ENCODE assay signal across 8 mouse cellular contexts in the genomic region with DNA sequence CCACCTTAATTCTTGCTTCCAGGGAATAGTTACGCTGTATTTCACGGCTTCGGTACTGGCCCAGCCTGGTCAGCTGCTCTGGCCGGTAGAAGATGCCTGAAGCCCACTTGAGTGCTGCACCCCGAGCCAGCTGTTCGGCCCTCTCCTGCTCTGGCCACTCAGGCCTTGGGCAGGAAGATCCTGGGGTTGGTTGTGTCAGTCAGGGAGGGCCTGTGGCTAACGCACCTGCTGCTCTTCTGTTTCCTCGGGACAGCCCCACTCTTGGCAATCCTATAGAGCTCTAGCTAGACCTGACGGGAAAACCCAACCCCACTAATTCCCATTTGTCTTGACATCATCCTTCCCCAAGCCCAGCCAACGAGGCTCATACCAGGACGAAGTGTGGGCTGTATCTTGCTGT. TPM values are rescaled to one million over a fixed set of nuclear protein-coding genes. Genes with fewer than 3 reads are reported as not detected.
DNase-seq lines count a peak whose midpoint lies in the region; ATAC-seq and TF ChIP-seq lines count a peak whose summit lies in the region.

No protein-coding gene starts in this region.

- H3K9me3 ChIP-seq in hindbrain, embryonic 10.5 days = no peaks in the 10 kb centered on the region
- H3K9me3 ChIP-seq in hindbrain, embryonic 16.5 days (ENCODE audit: control insufficient read depth, low read length) = no peaks in the 10 kb centered on the region
- no peaks in the 10 kb centered on the region for H3K9me3 ChIP-seq in intestine, embryonic 16.5 days (ENCODE audit: control insufficient read depth, low read length)
- no peaks in the 10 kb centered on the region for H3K9me3 ChIP-seq in neural tube, embryonic 15.5 days (replicated peaks)

- ATAC-seq in hindbrain, embryonic 16.5 days = no peak
- ATAC-seq in intestine, embryonic 16.5 days = no peak
- no peak for ATAC-seq in neural tube, embryonic 15.5 days (ENCODE audit: low FRiP score)

- TF ChIP-seq POLR2A in spleen, adult 2 months (IDR thresholded peaks at IDR 0.05; ENCODE audit: low read depth, low read length) = no peak

- no peak for DNase-seq in hindbrain, embryonic 10.5 days (ENCODE audit: low spot score)
- no peak for DNase-seq in spleen, adult 2 months (ENCODE audit: low read depth in 1 of 2, low spot score in 2 of 2)
- DNase-seq in spleen, adult 18-20 months = no peak
- no peak for DNase-seq in layer of hippocampus, adult 18-20 months (ENCODE audit: low spot score in 2 of 2)
- no peak for DNase-seq in embryo, embryonic 10 days (ENCODE audit: low spot score)

- H3K4me2 ChIP-seq in hindbrain, embryonic 16.5 days (ENCODE audit: low read length) = no peak overlapping the region
- peak overlapping the region; percentile 17; the same call in 1 of the 2 replicates for H3K4me2 ChIP-seq in intestine, embryonic 16.5 days (ENCODE audit: low read depth, low read length)
- peak overlapping the region; percentile 17; the same call in 1 of the 2 replicates for H3K4me2 ChIP-seq in neural tube, embryonic 15.5 days

- no peak overlapping the region for H3K9ac ChIP-seq in hindbrain, embryonic 16.5 days (ENCODE audit: low read depth, low read length)
- no peak overlapping the region for H3K9ac ChIP-seq in intestine, embryonic 16.5 days (ENCODE audit: low read depth, low read length)
- H3K9ac ChIP-seq in neural tube, embryonic 15.5 days (replicated peaks) = no peak overlapping the region

- TF ChIP-seq CTCF in spleen, adult 2 months (IDR thresholded peaks at IDR 0.05; ENCODE audit: extremely low read depth, insufficient read depth, insufficient read length, insufficient replicate concordance) = no peak

- H3K27me3 ChIP-seq in hindbrain, embryonic 10.5 days (ENCODE audit: insufficient read depth, poor library complexity, severe bottlenecking) = peaks cover 30% of the 10 kb centered on the region
- H3K27me3 ChIP-seq in hindbrain, embryonic 16.5 days (replicated peaks; ENCODE audit: control insufficient read depth, insufficient read depth, low read length) = no peaks in the 10 kb centered on the region
- H3K27me3 ChIP-seq in spleen, adult 2 months (ENCODE audit: control insufficient read depth, insufficient read depth, low read length) = no peaks in the 10 kb centered on the region
- peaks cover 6% of the 10 kb centered on the region for H3K27me3 ChIP-seq in intestine, embryonic 16.5 days (replicated peaks; ENCODE audit: control insufficient read depth, insufficient read depth, low read length)
- no peaks in the 10 kb centered on the region; the same call in 1 of the 2 replicates for H3K27me3 ChIP-seq in neural tube, embryonic 15.5 days (replicated peaks)

- peak overlapping the region; percentile 20; the same call in 1 of the 2 replicates for H3K4me3 ChIP-seq in hindbrain, embryonic 10.5 days
- no peak overlapping the region for H3K4me3 ChIP-seq in hindbrain, embryonic 16.5 days (ENCODE audit: low read length)
- peak overlapping the region; percentile 2; the same call in 1 of the 2 replicates for H3K4me3 ChIP-seq in spleen, adult 2 months (ENCODE audit: extremely low read depth, insufficient read depth, insufficient read length)
- H3K4me3 ChIP-seq in intestine, embryonic 16.5 days (ENCODE audit: low read length) = peak overlapping the region; percentile 11; the same call in 1 of the 2 replicates
- H3K4me3 ChIP-seq in neural tube, embryonic 15.5 days (replicated peaks) = 0 out of 2 replicates have a peak overlapping the region, but pooled peaks have one; percentile 3

- H3K4me1 ChIP-seq in hindbrain, embryonic 10.5 days (replicated peaks) = peaks cover 37% of the 10 kb centered on the region
- H3K4me1 ChIP-seq in hindbrain, embryonic 16.5 days (ENCODE audit: control insufficient read depth, insufficient read depth, low read depth, low read length) = peaks cover 22% of the 10 kb centered on the region
- peaks cover 15% of the 10 kb centered on the region for H3K4me1 ChIP-seq in spleen, adult 2 months (ENCODE audit: control insufficient read depth, insufficient read depth, insufficient read length)
- H3K4me1 ChIP-seq in intestine, embryonic 16.5 days (ENCODE audit: control insufficient read depth, insufficient read depth, low read length) = peaks cover 27% of the 10 kb centered on the region
- peaks cover 34% of the 10 kb centered on the region for H3K4me1 ChIP-seq in neural tube, embryonic 15.5 days

- 76% methylated on average over 11 of the region's 11 CpGs for WGBS in hindbrain, embryonic 10.5 days
- 71% methylated on average over 11 of the region's 11 CpGs for WGBS in hindbrain, embryonic 16.5 days
- 67% methylated on average over 11 of the region's 11 CpGs for WGBS in spleen, adult 2 months
- 69% methylated on average over 11 of the region's 11 CpGs for WGBS in intestine, embryonic 16.5 days
- 73% methylated on average over 11 of the region's 11 CpGs for WGBS in neural tube, embryonic 15.5 days

- peaks cover 19% of the 10 kb centered on the region for H3K36me3 ChIP-seq in hindbrain, embryonic 10.5 days
- peaks cover 7% of the 10 kb centered on the region; the same call in 1 of the 2 replicates for H3K36me3 ChIP-seq in hindbrain, embryonic 16.5 days (ENCODE audit: control insufficient read depth, insufficient read depth, low read length)
- peaks cover 7% of the 10 kb centered on the region for H3K36me3 ChIP-seq in spleen, adult 2 months (ENCODE audit: control insufficient read depth, insufficient read depth, low read length)
- peaks cover 1% of the 10 kb centered on the region; the same call in 1 of the 2 replicates for H3K36me3 ChIP-seq in intestine, embryonic 16.5 days (ENCODE audit: control insufficient read depth, insufficient read depth, low read length)
- H3K36me3 ChIP-seq in neural tube, embryonic 15.5 days = peaks cover 14% of the 10 kb centered on the region

- no peak overlapping the region for H3K27ac ChIP-seq in hindbrain, embryonic 10.5 days
- no peak overlapping the region for H3K27ac ChIP-seq in hindbrain, embryonic 16.5 days (ENCODE audit: low read depth, low read length)
- peak overlapping the region; percentile 11; the same call in 1 of the 2 replicates for H3K27ac ChIP-seq in spleen, adult 2 months (ENCODE audit: insufficient read depth, low read length)
- peak overlapping the region; percentile 51; the same call in 1 of the 2 replicates for H3K27ac ChIP-seq in intestine, embryonic 16.5 days (ENCODE audit: low read length)
- H3K27ac ChIP-seq in neural tube, embryonic 15.5 days (replicated peaks) = no peak overlapping the region

RNA-seq across cellular contexts. Expression of gene Exoc3l, which starts 0.6 kb away (rescaled TPM):
- polyA plus RNA-seq in hindbrain, embryonic 10.5 days (2016; fragmentation: Nextera tagmentation; extraction: Ambion mirVana) = 12.4 and 15.2 TPM in 2 replicates
- 9.4 and 12.3 TPM in 2 replicates for polyA plus RNA-seq in hindbrain, embryonic 16.5 days (2015; fragmentation: Nextera tagmentation; extraction: Ambion mirVana)
- polyA plus RNA-seq in spleen, adult 2 months (2012; rRNA removed) = 21.4 and 23.4 TPM in 2 replicates
- polyA plus RNA-seq in intestine, embryonic 16.5 days (2015; fragmentation: Nextera tagmentation; extraction: Ambion mirVana) = 6.6 and 7.4 TPM in 2 replicates
- 10.6 and 11.3 TPM in 2 replicates for polyA plus RNA-seq in neural tube, embryonic 15.5 days (2015; fragmentation: Nextera tagmentation; extraction: Ambion mirVana)
- under 1 TPM; 0.48 to 0.94 TPM for total RNA-seq in layer of hippocampus, adult 18-20 months (2021)

RNA-seq across cellular contexts. Expression of gene E2f4, which starts 2.2 kb away (rescaled TPM):
- polyA plus RNA-seq in hindbrain, embryonic 10.5 days (2016; fragmentation: Nextera tagmentation; extraction: Ambion mirVana) = 120 and 128 TPM in 2 replicates
- 37.3 and 46.7 TPM in 2 replicates for polyA plus RNA-seq in hindbrain, embryonic 16.5 days (2015; fragmentation: Nextera tagmentation; extraction: Ambion mirVana)
- polyA plus RNA-seq in spleen, adult 2 months (2012; rRNA removed) = 165 and 202 TPM in 2 replicates
- polyA plus RNA-seq in intestine, embryonic 16.5 days (2015; fragmentation: Nextera tagmentation; extraction: Ambion mirVana) = 86.7 and 89.2 TPM in 2 replicates
- 41.6 and 61.6 TPM in 2 replicates for polyA plus RNA-seq in neural tube, embryonic 15.5 days (2015; fragmentation: Nextera tagmentation; extraction: Ambion mirVana)
- total RNA-seq in layer of hippocampus, adult 18-20 months (2021) = 10 to 100 TPM; 34.2 to 36.7 TPM

RNA-seq across cellular contexts. Expression of gene 4931428F04Rik, which starts 5.6 kb away (rescaled TPM):
- 26.5 and 43.8 TPM in 2 replicates for polyA plus RNA-seq in hindbrain, embryonic 10.5 days (2016; fragmentation: Nextera tagmentation; extraction: Ambion mirVana)
- polyA plus RNA-seq in hindbrain, embryonic 16.5 days (2015; fragmentation: Nextera tagmentation; extraction: Ambion mirVana) = 126 and 153 TPM in 2 replicates
- polyA plus RNA-seq in spleen, adult 2 months (2012; rRNA removed) = 3.7 and 3.9 TPM in 2 replicates
- polyA plus RNA-seq in intestine, embryonic 16.5 days (2015; fragmentation: Nextera tagmentation; extraction: Ambion mirVana) = 6.7 and 7.2 TPM in 2 replicates
- polyA plus RNA-seq in neural tube, embryonic 15.5 days (2015; fragmentation: Nextera tagmentation; extraction: Ambion mirVana) = 104 and 122 TPM in 2 replicates
- 10 to 100 TPM; 19.2 to 23.5 TPM for total RNA-seq in layer of hippocampus, adult 18-20 months (2021)

RNA-seq across cellular contexts. Expression of gene Elmo3, which starts 10.1 kb away (rescaled TPM):
- 2.1 and 2.9 TPM in 2 replicates for polyA plus RNA-seq in hindbrain, embryonic 10.5 days (2016; fragmentation: Nextera tagmentation; extraction: Ambion mirVana)
- 1.5 and 1.6 TPM in 2 replicates for polyA plus RNA-seq in hindbrain, embryonic 16.5 days (2015; fragmentation: Nextera tagmentation; extraction: Ambion mirVana)
- polyA plus RNA-seq in spleen, adult 2 months (2012; rRNA removed) = 7.2 and 7.7 TPM in 2 replicates
- polyA plus RNA-seq in intestine, embryonic 16.5 days (2015; fragmentation: Nextera tagmentation; extraction: Ambion mirVana) = 28.0 and 30.3 TPM in 2 replicates
- 1.1 and 4.7 TPM in 2 replicates for polyA plus RNA-seq in neural tube, embryonic 15.5 days (2015; fragmentation: Nextera tagmentation; extraction: Ambion mirVana)
- under 1 TPM; 0.79 to 0.97 TPM for total RNA-seq in layer of hippocampus, adult 18-20 months (2021)

RNA-seq across cellular contexts. Expression of gene Nol3, which starts 19.3 kb away (rescaled TPM):
- 1.2 and 2.1 TPM in 2 replicates for polyA plus RNA-seq in hindbrain, embryonic 10.5 days (2016; fragmentation: Nextera tagmentation; extraction: Ambion mirVana)
- 6.2 TPM in 2 replicates for polyA plus RNA-seq in hindbrain, embryonic 16.5 days (2015; fragmentation: Nextera tagmentation; extraction: Ambion mirVana)
- polyA plus RNA-seq in spleen, adult 2 months (2012; rRNA removed) = 0.53 and 0.70 TPM in 2 replicates
- 1.3 and 1.4 TPM in 2 replicates for polyA plus RNA-seq in intestine, embryonic 16.5 days (2015; fragmentation: Nextera tagmentation; extraction: Ambion mirVana)
- 5.7 and 6.2 TPM in 2 replicates for polyA plus RNA-seq in neural tube, embryonic 15.5 days (2015; fragmentation: Nextera tagmentation; extraction: Ambion mirVana)
- total RNA-seq in layer of hippocampus, adult 18-20 months (2021) = 10 to 100 TPM; 10.4 to 10.9 TPM

Comparison
In these comparisons a context has a peak if more than half of its experiments do, and no peak if none do; other contexts are left out.
1. H3K27ac ChIP-seq: peak in spleen, adult 2 months (single experiment) and intestine, embryonic 16.5 days (single experiment); none in hindbrain, embryonic 10.5 days (single experiment), hindbrain, embryonic 16.5 days (single experiment) and neural tube, embryonic 15.5 days (single experiment).